Mouse (Mus musculus) myocyte (in vitro differentiated cells): ENCODE measurements around the gene Slc39a9. TPM values are rescaled to one million over a fixed set of nuclear protein-coding genes. Genes with fewer than 3 reads are reported as not detected.

Experiments used
- H3K27me3 ChIP-seq: one replicate; pipeline ENCODE4 v1.6.1; 2011; ENCODE audit not compliant: control insufficient read depth, insufficient read depth, insufficient read length
- H3K36me3 ChIP-seq: one replicate; pipeline ENCODE4 v1.6.1; 2011; ENCODE audit not compliant: control insufficient read depth, insufficient read depth
- H3K4me2 ChIP-seq: one replicate; pipeline ENCODE4 v1.6.1; 2011; ENCODE audit warnings: low read depth, control low read depth
- H3K4me3 ChIP-seq: one replicate; pipeline ENCODE4 v1.5.1; 2011; ENCODE audit warnings: mild to moderate bottlenecking, control low read depth, moderate library complexity
- H3K79me2 ChIP-seq: one replicate; pipeline ENCODE4 v1.6.1; 2011; ENCODE audit not compliant: control insufficient read depth, insufficient read depth
- H3ac ChIP-seq: one replicate; pipeline ENCODE4 v1.6.1; 2011; ENCODE audit not compliant: control insufficient read depth, insufficient read length
- CEBPB ChIP-seq: IDR thresholded peaks from 2 replicates; pipeline ENCODE4 v1.6.1; 2011; ENCODE audit warnings: mild to moderate bottlenecking, moderate library complexity; ENCODE audit not compliant: poor library complexity, insufficient read depth, severe bottlenecking
- E2F4 ChIP-seq: IDR thresholded peaks from one replicate; pipeline ENCODE4 v1.6.1; 2011; ENCODE audit warnings: mild to moderate bottlenecking, control low read depth, moderate library complexity; ENCODE audit not compliant: insufficient read depth
- MAX ChIP-seq: IDR thresholded peaks from one replicate; pipeline ENCODE4 v1.6.1; 2011; ENCODE audit warnings: low read depth, mild to moderate bottlenecking, control low read depth
- MYOD1 ChIP-seq, 3 experiments: IDR thresholded peaks; one replicate each; pipeline ENCODE4 v1.6.1; 2011; ENCODE audit warnings: control low read depth in 2 of 3, low read depth in 2 of 3, mild to moderate bottlenecking in 2 of 3, moderate library complexity in 1 of 3; ENCODE audit not compliant: insufficient read length in 2 of 3, control insufficient read depth in 1 of 3
- MYOG ChIP-seq, 3 experiments: IDR thresholded peaks; one replicate each; pipeline ENCODE4 v1.6.1; 2011; ENCODE audit warnings: control low read depth in 2 of 3, low read depth in 2 of 3, mild to moderate bottlenecking in 2 of 3; ENCODE audit not compliant: insufficient read length in 2 of 3, control insufficient read depth in 1 of 3, insufficient read depth in 1 of 3
- POLR2A ChIP-seq: IDR thresholded peaks from one replicate; pipeline ENCODE4 v1.6.1; 2011; ENCODE audit warnings: low read depth, mild to moderate bottlenecking, control low read depth, moderate library complexity; ENCODE audit not compliant: insufficient read length
- POLR2AphosphoS2 ChIP-seq: IDR thresholded peaks from one replicate; pipeline ENCODE4 v1.6.1; 2011; ENCODE audit warnings: low read depth, control low read depth; ENCODE audit not compliant: insufficient read length
- REST ChIP-seq: IDR thresholded peaks from one replicate; pipeline ENCODE4 v1.6.1; 2011; ENCODE audit warnings: mild to moderate bottlenecking, control low read depth, moderate library complexity; ENCODE audit not compliant: insufficient read depth, insufficient read length
- SRF ChIP-seq: IDR thresholded peaks from one replicate; pipeline ENCODE4 v1.6.1; 2011; ENCODE audit warnings: low read depth; ENCODE audit not compliant: control insufficient read depth, insufficient read length
- TCF12 ChIP-seq: IDR thresholded peaks from one replicate; pipeline ENCODE4 v1.6.1; 2011; ENCODE audit warnings: mild to moderate bottlenecking, control low read depth; ENCODE audit not compliant: poor library complexity, insufficient read depth, severe bottlenecking
- TCF3 ChIP-seq: IDR thresholded peaks from one replicate; pipeline ENCODE4 v1.6.1; 2011; ENCODE audit warnings: low read depth, control low read depth; ENCODE audit not compliant: insufficient read length
- USF1 ChIP-seq: IDR thresholded peaks from one replicate; pipeline ENCODE4 v1.6.1; 2011; ENCODE audit warnings: low read depth, mild to moderate bottlenecking, control low read depth, moderate library complexity
- polyA plus RNA-seq: library from polyadenylated mRNA; unstranded; fragments of >200 nt; fragmentation: generic; extraction: Trizol; gene quantifications from one replicate; pipeline ENCODE4 v1.2.1, GENCODE M21; 2012; ENCODE audit warnings: missing spikeins

Gene Slc39a9
- polyA plus RNA-seq, 1 experiment, result 16.6 TPM

- Histone ChIP-seq H3K36me3 (no peaks in the 10 kb centered on the region), H3ac (no peak overlapping the region)
- no peak for TF ChIP-seq POLR2AphosphoS2
- no peak for TF ChIP-seq E2F4
- TF ChIP-seq TCF12, result no peak
- TF ChIP-seq CEBPB, result no peak
- peak in 1 of 3 experiments; percentile 18 for TF ChIP-seq MYOD1 (IDR thresholded peaks at IDR 0.05; ENCODE audit: control insufficient read depth in 1 of 3, insufficient read length in 2 of 3, low read depth in 2 of 3)
- TF ChIP-seq MAX, result no peak
- TF ChIP-seq REST, result no peak
- TF ChIP-seq USF1, result no peak
These were observed 28.1 kb upstream of the Slc39a9 start for GRCm38 (mm10) chr12:80615371-80616257.

GRCm38 (mm10) chr12:80620501-80620900 is 23.2 kb upstream of the Slc39a9 start:
- Histone ChIP-seq H3K4me2 (no peak overlapping the region), H3K79me2 (no peaks in the 10 kb centered on the region), H3K4me3 (no peak overlapping the region), H3K27me3 (no peaks in the 10 kb centered on the region), H3K36me3 (no peaks in the 10 kb centered on the region), H3ac (no peak overlapping the region)
- TF ChIP-seq CEBPB, result no peak
- TF ChIP-seq MYOG (IDR thresholded peaks at IDR 0.05; ENCODE audit: control insufficient read depth in 1 of 3, insufficient read depth in 1 of 3, insufficient read length in 2 of 3, low read depth in 2 of 3), result no peak
- TF ChIP-seq MAX, result no peak
- no peak for TF ChIP-seq TCF3
- no peak for TF ChIP-seq USF1
- TF ChIP-seq POLR2A, result no peak
- TF ChIP-seq TCF12, result no peak
- TF ChIP-seq SRF, result no peak
- no peak for TF ChIP-seq MYOD1 (IDR thresholded peaks at IDR 0.05; ENCODE audit: control insufficient read depth in 1 of 3, insufficient read length in 2 of 3, low read depth in 2 of 3)
- TF ChIP-seq REST, result no peak
- no peak for TF ChIP-seq E2F4
- no peak for TF ChIP-seq POLR2AphosphoS2

More at GRCm38 (mm10) chr12:80615371-80616257, 28.1 kb upstream of the Slc39a9 start:
- Histone ChIP-seq H3K4me2 (no peak overlapping the region), H3K79me2 (no peaks in the 10 kb centered on the region), H3K27me3 (no peaks in the 10 kb centered on the region), H3K4me3 (no peak overlapping the region)

- Histone ChIP-seq H3K4me3 (no peak overlapping the region), H3K27me3 (no peaks in the 10 kb centered on the region), H3K36me3 (peaks cover 35% of the 10 kb centered on the region), H3ac (no peak overlapping the region), H3K79me2 (no peaks in the 10 kb centered on the region), H3K4me2 (no peak overlapping the region)
- TF ChIP-seq USF1 (no peak), TCF3 (no peak), SRF (no peak), POLR2AphosphoS2 (no peak), MAX (no peak)
These were observed 11.9 kb upstream of the Slc39a9 start for GRCm38 (mm10) chr12:80631790-80632189.

GRCm38 (mm10) chr12:80642725-80643692 is 674 bp upstream of the Slc39a9 start:
- Histone ChIP-seq H3K4me3 (peak overlapping the region; percentile 87), H3K36me3 (peaks cover 37% of the 10 kb centered on the region), H3K79me2 (peaks cover 83% of the 10 kb centered on the region), H3K4me2 (peak overlapping the region; percentile 58), H3K27me3 (no peaks in the 10 kb centered on the region), H3ac (peak overlapping the region; percentile 46)
- TF ChIP-seq MYOG (IDR thresholded peaks at IDR 0.05; ENCODE audit: control insufficient read depth in 1 of 3, insufficient read depth in 1 of 3, insufficient read length in 2 of 3, low read depth in 2 of 3) (no peak), POLR2AphosphoS2 (no peak), MYOD1 (IDR thresholded peaks at IDR 0.05; ENCODE audit: control insufficient read depth in 1 of 3, insufficient read length in 2 of 3, low read depth in 2 of 3) (no peak), MAX (no peak), USF1 (no peak), TCF3 (no peak), REST (no peak), POLR2A (no peak), CEBPB (no peak), E2F4 (no peak), SRF (no peak), TCF12 (no peak)
